Mouse (Mus musculus): ENCODE data around the gene Enox1. TPM values are rescaled to one million over a fixed set of nuclear protein-coding genes. Genes with fewer than 3 reads are reported as not detected.

Enox1 gene
- polyA plus RNA-seq, 2 experiments: 13.5 to 15.6 TPM

- TF ChIP-seq POLR2A (IDR thresholded peaks at IDR 0.05; ENCODE audit: borderline replicate concordance, extremely low read depth, insufficient read depth, insufficient read length): no peak
- Histone ChIP-seq H3K27me3 (ENCODE audit: control insufficient read depth, insufficient read depth, low read length) (no peaks in the 10 kb centered on the region), H3K9me3 (ENCODE audit: control insufficient read depth, low read length) (no peaks in the 10 kb centered on the region), H3K4me1 (ENCODE audit: control insufficient read depth, insufficient read depth, low read length) (0 out of 2 replicates have a peak, but pooled peaks cover 2% of the 10 kb centered on the region), H3K27ac (replicated peaks; ENCODE audit: low read depth, low read length) (no peak overlapping the region), H3K4me3 (replicated peaks; ENCODE audit: low read length) (no peak overlapping the region), H3K9ac (ENCODE audit: low read depth, low read length, severe bottlenecking) (no peak overlapping the region), H3K36me3 (ENCODE audit: control insufficient read depth, insufficient read depth, low read length) (no peaks in the 10 kb centered on the region), H3K4me2 (replicated peaks; ENCODE audit: low read depth, low read length, severe bottlenecking) (no peak overlapping the region)
- no peak for ATAC-seq (ENCODE audit: low FRiP score, low read depth)
- WGBS: 42% methylated on average over 18 of the region's 18 CpGs
- peak; percentile 74 for DNase-seq (ENCODE audit: low spot score)
These were observed 38.9 kb downstream of the Enox1 start for GRCm38 (mm10) chr14:77195314-77196020.

DNA sequence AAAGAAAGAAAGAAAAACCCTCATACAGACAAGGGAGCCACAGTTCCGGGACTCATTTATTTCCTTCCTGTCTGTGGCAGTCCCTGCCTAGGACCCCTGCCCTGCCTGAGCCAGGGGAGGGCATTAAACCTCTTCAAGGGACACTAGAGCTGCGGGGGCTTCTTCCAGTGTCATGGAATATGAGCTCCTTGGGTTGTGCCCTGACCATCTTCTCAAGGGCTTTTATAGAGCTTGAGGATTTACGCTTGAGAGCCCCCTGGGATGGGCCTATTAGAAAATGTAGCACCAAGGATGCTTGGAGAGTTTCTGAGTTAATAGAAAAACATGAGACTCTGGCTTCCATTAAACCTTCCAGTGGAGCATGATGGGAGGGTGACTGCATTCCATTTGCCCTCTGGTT, 39.7 kb downstream of the Enox1 start:
- Histone ChIP-seq H3K27ac (replicated peaks; ENCODE audit: low read depth, low read length) (no peak overlapping the region), H3K4me2 (replicated peaks; ENCODE audit: low read depth, low read length, severe bottlenecking) (no peak overlapping the region), H3K27me3 (ENCODE audit: control insufficient read depth, insufficient read depth, low read length) (no peaks in the 10 kb centered on the region), H3K36me3 (ENCODE audit: control insufficient read depth, insufficient read depth, low read length) (no peaks in the 10 kb centered on the region), H3K4me1 (ENCODE audit: control insufficient read depth, insufficient read depth, low read length) (0 out of 2 replicates have a peak, but pooled peaks cover 2% of the 10 kb centered on the region), H3K4me3 (replicated peaks; ENCODE audit: low read length) (no peak overlapping the region), H3K9ac (ENCODE audit: low read depth, low read length, severe bottlenecking) (no peak overlapping the region), H3K9me3 (ENCODE audit: control insufficient read depth, low read length) (no peaks in the 10 kb centered on the region)
- no peak for ATAC-seq (ENCODE audit: low FRiP score, low read depth)
- 63% methylated on average over 3 of the region's 3 CpGs for WGBS
- TF ChIP-seq POLR2A (IDR thresholded peaks at IDR 0.05; ENCODE audit: borderline replicate concordance, extremely low read depth, insufficient read depth, insufficient read length): no peak
- no peak for DNase-seq (ENCODE audit: low spot score)

GRCm38 (mm10) chr14:77197414-77197915, 40.9 kb downstream of the Enox1 start:
- peak; percentile 21 for DNase-seq (ENCODE audit: low spot score)
- Histone ChIP-seq H3K27ac (replicated peaks; ENCODE audit: low read depth, low read length) (no peak overlapping the region), H3K4me1 (ENCODE audit: control insufficient read depth, insufficient read depth, low read length) (0 out of 2 replicates have a peak, but pooled peaks cover 2% of the 10 kb centered on the region), H3K36me3 (ENCODE audit: control insufficient read depth, insufficient read depth, low read length) (no peaks in the 10 kb centered on the region), H3K4me3 (replicated peaks; ENCODE audit: low read length) (no peak overlapping the region), H3K9ac (ENCODE audit: low read depth, low read length, severe bottlenecking) (no peak overlapping the region), H3K9me3 (ENCODE audit: control insufficient read depth, low read length) (no peaks in the 10 kb centered on the region), H3K27me3 (ENCODE audit: control insufficient read depth, insufficient read depth, low read length) (no peaks in the 10 kb centered on the region), H3K4me2 (replicated peaks; ENCODE audit: low read depth, low read length, severe bottlenecking) (no peak overlapping the region)
- ATAC-seq (ENCODE audit: low FRiP score, low read depth): no peak
- WGBS: 54% methylated on average over 2 of the region's 2 CpGs
- TF ChIP-seq POLR2A (IDR thresholded peaks at IDR 0.05; ENCODE audit: borderline replicate concordance, extremely low read depth, insufficient read depth, insufficient read length): no peak

- no peak for TF ChIP-seq POLR2A (IDR thresholded peaks at IDR 0.05; ENCODE audit: borderline replicate concordance, extremely low read depth, insufficient read depth, insufficient read length)
- Histone ChIP-seq H3K36me3 (ENCODE audit: control insufficient read depth, insufficient read depth, low read length) (no peaks in the 10 kb centered on the region), H3K27me3 (ENCODE audit: control insufficient read depth, insufficient read depth, low read length) (no peaks in the 10 kb centered on the region), H3K27ac (replicated peaks; ENCODE audit: low read depth, low read length) (no peak overlapping the region), H3K4me3 (replicated peaks; ENCODE audit: low read length) (no peak overlapping the region), H3K9me3 (ENCODE audit: control insufficient read depth, low read length) (no peaks in the 10 kb centered on the region), H3K4me2 (replicated peaks; ENCODE audit: low read depth, low read length, severe bottlenecking) (no peak overlapping the region), H3K4me1 (ENCODE audit: control insufficient read depth, insufficient read depth, low read length) (0 out of 2 replicates have a peak, but pooled peaks cover 3% of the 10 kb centered on the region), H3K9ac (ENCODE audit: low read depth, low read length, severe bottlenecking) (no peak overlapping the region)
- DNase-seq (ENCODE audit: low spot score) (no peak), ATAC-seq (ENCODE audit: low FRiP score, low read depth) (no peak)
- WGBS: 90% methylated on average over 8 of the region's 8 CpGs
These were observed 54.3 kb downstream of the Enox1 start for GRCm38 (mm10) chr14:77210889-77211288.

DNA sequence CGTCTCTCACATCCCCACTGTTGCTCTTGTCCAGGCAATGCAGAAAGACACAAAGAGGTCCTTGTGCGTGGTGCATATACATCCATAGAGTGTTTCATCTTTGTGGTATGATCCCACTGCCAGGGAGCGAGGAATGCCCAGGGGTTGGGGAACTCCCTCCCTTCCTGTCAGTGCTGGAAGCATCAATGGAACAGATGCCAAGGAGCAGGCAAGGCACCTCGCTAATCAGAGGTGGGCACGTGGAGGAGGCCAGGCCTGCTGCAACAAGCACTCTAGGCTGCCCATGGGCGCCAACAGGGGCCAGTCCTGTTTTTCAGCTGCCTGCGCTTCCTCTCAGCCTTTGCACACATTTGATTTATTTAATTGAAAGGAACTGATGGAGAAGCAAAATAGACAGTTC, 56.6 kb downstream of the Enox1 start:
- H3K9me3 ChIP-seq (ENCODE audit: control insufficient read depth, low read length): no peaks in the 10 kb centered on the region
- no peak overlapping the region for H3K4me3 ChIP-seq (replicated peaks; ENCODE audit: low read length)
- H3K4me2 ChIP-seq (replicated peaks; ENCODE audit: low read depth, low read length, severe bottlenecking): no peak overlapping the region
- no peak overlapping the region for H3K9ac ChIP-seq (ENCODE audit: low read depth, low read length, severe bottlenecking)
- 0 out of 2 replicates have a peak, but pooled peaks cover 3% of the 10 kb centered on the region for H3K4me1 ChIP-seq (ENCODE audit: control insufficient read depth, insufficient read depth, low read length)
- no peaks in the 10 kb centered on the region for H3K36me3 ChIP-seq (ENCODE audit: control insufficient read depth, insufficient read depth, low read length)
- ATAC-seq (ENCODE audit: low FRiP score, low read depth) (no peak), DNase-seq (ENCODE audit: low spot score) (no peak)
- TF ChIP-seq POLR2A (IDR thresholded peaks at IDR 0.05; ENCODE audit: borderline replicate concordance, extremely low read depth, insufficient read depth, insufficient read length): no peak
- no peak overlapping the region for H3K27ac ChIP-seq (replicated peaks; ENCODE audit: low read depth, low read length)
- H3K27me3 ChIP-seq (ENCODE audit: control insufficient read depth, insufficient read depth, low read length): no peaks in the 10 kb centered on the region
- 73% methylated on average over 7 of the region's 7 CpGs for WGBS
